Mouse (Mus musculus) myocyte (in vitro differentiated cells): ENCODE measurements around the gene Lcp1.

ENCODE experiments used
- CEBPB ChIP-seq: IDR thresholded peaks from 2 replicates; pipeline ENCODE4 v1.6.1; 2011; ENCODE audit warnings: mild to moderate bottlenecking, moderate library complexity; ENCODE audit not compliant: poor library complexity, insufficient read depth, severe bottlenecking
- E2F4 ChIP-seq: IDR thresholded peaks from one replicate; pipeline ENCODE4 v1.6.1; 2011; ENCODE audit warnings: mild to moderate bottlenecking, control low read depth, moderate library complexity; ENCODE audit not compliant: insufficient read depth
- MAX ChIP-seq: IDR thresholded peaks from one replicate; pipeline ENCODE4 v1.6.1; 2011; ENCODE audit warnings: low read depth, mild to moderate bottlenecking, control low read depth
- MYOG ChIP-seq, 3 experiments: IDR thresholded peaks; one replicate each; pipeline ENCODE4 v1.6.1; 2011; ENCODE audit warnings: control low read depth in 2 of 3, low read depth in 2 of 3, mild to moderate bottlenecking in 2 of 3; ENCODE audit not compliant: insufficient read length in 2 of 3, control insufficient read depth in 1 of 3, insufficient read depth in 1 of 3
- POLR2A ChIP-seq: IDR thresholded peaks from one replicate; pipeline ENCODE4 v1.6.1; 2011; ENCODE audit warnings: low read depth, mild to moderate bottlenecking, control low read depth, moderate library complexity; ENCODE audit not compliant: insufficient read length
- POLR2AphosphoS2 ChIP-seq: IDR thresholded peaks from one replicate; pipeline ENCODE4 v1.6.1; 2011; ENCODE audit warnings: low read depth, control low read depth; ENCODE audit not compliant: insufficient read length
- REST ChIP-seq: IDR thresholded peaks from one replicate; pipeline ENCODE4 v1.6.1; 2011; ENCODE audit warnings: mild to moderate bottlenecking, control low read depth, moderate library complexity; ENCODE audit not compliant: insufficient read depth, insufficient read length
- TCF12 ChIP-seq: IDR thresholded peaks from one replicate; pipeline ENCODE4 v1.6.1; 2011; ENCODE audit warnings: mild to moderate bottlenecking, control low read depth; ENCODE audit not compliant: poor library complexity, insufficient read depth, severe bottlenecking
- TCF3 ChIP-seq: IDR thresholded peaks from one replicate; pipeline ENCODE4 v1.6.1; 2011; ENCODE audit warnings: low read depth, control low read depth; ENCODE audit not compliant: insufficient read length
- USF1 ChIP-seq: IDR thresholded peaks from one replicate; pipeline ENCODE4 v1.6.1; 2011; ENCODE audit warnings: low read depth, mild to moderate bottlenecking, control low read depth, moderate library complexity

GRCm38 (mm10) chr14:75280406-75280805 is 149.5 kb downstream of the Lcp1 start:
- TF ChIP-seq POLR2A (no peak), POLR2AphosphoS2 (no peak), MAX (no peak), CEBPB (no peak), MYOG (IDR thresholded peaks at IDR 0.05; ENCODE audit: control insufficient read depth in 1 of 3, insufficient read depth in 1 of 3, insufficient read length in 2 of 3, low read depth in 2 of 3) (no peak), E2F4 (no peak), USF1 (no peak), TCF12 (no peak), REST (no peak), TCF3 (no peak)
